Mouse (Mus musculus): Measurements from ENCODE around the gene Nsd1. TPM values are rescaled to one million over a fixed set of nuclear protein-coding genes. Genes with fewer than 3 reads are reported as not detected.

Nsd1 gene
- polyA plus RNA-seq, 1 experiment from 2014 or later = 52.3 TPM

DNA sequence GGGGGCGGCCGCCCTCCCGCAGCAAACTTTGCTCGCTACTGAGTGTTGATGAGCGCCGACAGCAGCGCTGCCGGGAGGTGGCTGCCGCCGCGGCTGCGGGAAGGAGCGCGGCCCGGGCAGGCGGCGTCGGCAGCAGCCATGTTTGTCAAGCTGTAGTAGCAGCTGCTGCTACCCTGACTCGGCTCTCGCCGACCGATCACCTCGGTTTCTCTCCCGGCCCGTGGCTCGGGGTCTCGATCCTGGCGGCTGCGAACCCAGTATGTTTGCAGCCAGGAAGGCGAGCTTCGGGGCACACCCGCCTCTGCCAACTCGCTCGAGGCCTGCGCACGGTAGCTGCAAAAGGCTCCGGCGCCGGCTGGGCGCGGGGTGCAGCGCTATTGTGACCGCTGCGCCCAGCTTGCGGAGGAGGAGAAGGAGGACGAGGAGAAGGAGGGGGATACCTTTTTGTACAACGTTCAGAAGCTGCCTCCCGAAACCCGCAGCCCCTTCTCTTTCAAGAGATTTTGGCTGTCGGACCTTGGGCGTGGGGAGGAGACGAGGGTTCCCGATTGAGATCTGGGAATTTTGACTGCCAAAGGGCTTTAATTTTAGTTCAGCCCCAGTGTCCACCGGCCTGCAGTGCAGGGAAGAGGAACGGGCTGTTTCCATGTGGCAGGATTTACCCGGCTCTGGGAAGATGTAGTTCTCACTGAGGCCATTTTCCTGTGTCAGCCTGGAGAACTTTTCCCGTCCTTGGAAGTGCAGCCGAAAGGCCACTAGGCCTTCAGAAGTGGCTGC lies 3.0 kb downstream of the Nsd1 start:
- Histone ChIP-seq H3K9me3 (replicated peaks; ENCODE audit: control insufficient read depth, low read length) (no peaks in the 10 kb centered on the region), H3K27me3 (replicated peaks; ENCODE audit: control insufficient read depth, insufficient read depth, low read length) (no peaks in the 10 kb centered on the region), H3K27ac (ENCODE audit: low read depth, low read length) (peak overlapping the region; percentile 97), H3K4me1 (ENCODE audit: control insufficient read depth, insufficient read depth, low read length) (peaks cover 41% of the 10 kb centered on the region), H3K9ac (ENCODE audit: low read length) (peak overlapping the region; percentile 96), H3K4me3 (ENCODE audit: low read depth, low read length) (peak overlapping the region; percentile 79), H3K4me2 (ENCODE audit: low read length) (peak overlapping the region; percentile 87), H3K36me3 (ENCODE audit: control insufficient read depth, insufficient read depth, low read length) (peaks cover 27% of the 10 kb centered on the region)
- under 1% methylated on average over 55 of the region's 58 CpGs for WGBS
- ATAC-seq = peak; percentile 13
- peak; percentile 60 for DNase-seq (ENCODE audit: low spot score)

DNA sequence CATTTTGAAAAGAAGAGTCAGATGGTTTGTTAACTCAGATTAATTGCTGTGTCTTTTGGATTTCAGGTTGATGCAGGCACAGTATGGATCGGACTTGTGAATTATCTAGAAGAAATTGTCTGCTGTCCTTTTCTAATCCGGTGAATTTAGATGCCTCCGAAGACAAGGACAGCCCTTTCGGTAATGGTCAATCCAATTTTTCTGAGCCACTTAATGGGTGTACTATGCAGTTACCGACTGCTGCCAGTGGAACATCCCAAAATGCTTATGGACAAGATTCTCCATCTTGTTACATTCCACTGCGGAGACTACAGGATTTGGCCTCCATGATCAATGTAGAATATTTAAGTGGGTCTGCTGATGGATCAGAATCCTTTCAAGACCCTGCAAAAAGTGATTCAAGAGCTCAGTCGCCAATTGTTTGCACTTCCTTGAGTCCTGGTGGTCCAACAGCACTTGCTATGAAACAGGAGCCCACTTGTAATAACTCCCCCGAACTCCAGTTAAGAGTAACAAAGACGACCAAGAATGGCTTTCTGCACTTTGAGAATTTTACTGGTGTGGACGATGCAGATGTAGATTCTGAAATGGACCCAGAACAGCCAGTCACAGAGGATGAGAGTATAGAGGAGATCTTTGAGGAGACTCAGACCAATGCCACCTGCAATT lies 3.7 kb downstream of the Nsd1 start:
- Histone ChIP-seq H3K27me3 (replicated peaks; ENCODE audit: control insufficient read depth, insufficient read depth, low read length) (no peaks in the 10 kb centered on the region), H3K4me1 (ENCODE audit: control insufficient read depth, insufficient read depth, low read length) (peaks cover 48% of the 10 kb centered on the region), H3K36me3 (ENCODE audit: control insufficient read depth, insufficient read depth, low read length) (peaks cover 35% of the 10 kb centered on the region), H3K4me2 (ENCODE audit: low read length) (peak overlapping the region; percentile 87), H3K9ac (ENCODE audit: low read length) (peak overlapping the region; percentile 96), H3K4me3 (ENCODE audit: low read depth, low read length) (peak overlapping the region; percentile 79), H3K9me3 (replicated peaks; ENCODE audit: control insufficient read depth, low read length) (no peaks in the 10 kb centered on the region), H3K27ac (ENCODE audit: low read depth, low read length) (peak overlapping the region; percentile 97)
- ATAC-seq = no peak
- DNase-seq (ENCODE audit: low spot score) = no peak
- 63% methylated on average over 10 of the region's 10 CpGs for WGBS

DNA sequence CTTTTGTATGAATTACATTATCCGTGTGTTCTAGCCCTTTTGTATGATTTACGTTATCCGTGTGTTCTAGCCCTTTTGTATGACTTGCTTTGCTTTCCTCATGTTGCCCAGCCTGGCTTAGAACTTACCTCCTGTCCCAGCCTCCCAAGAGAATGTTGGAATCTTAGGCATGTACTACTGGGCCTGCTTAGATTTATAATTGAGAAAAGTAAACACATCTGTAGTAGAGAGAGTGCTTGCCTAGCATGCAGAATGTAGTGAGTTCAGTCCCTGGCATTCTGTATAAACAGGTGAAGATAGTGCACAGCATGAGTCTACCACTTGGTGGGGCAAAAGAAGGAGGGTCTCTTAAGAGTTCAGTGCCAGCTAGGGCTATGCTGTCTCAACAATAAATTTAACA lies 14.8 kb downstream of the Nsd1 start:
- DNase-seq (ENCODE audit: low spot score) = no peak
- Histone ChIP-seq H3K4me2 (ENCODE audit: low read length) (no peak overlapping the region), H3K36me3 (ENCODE audit: control insufficient read depth, insufficient read depth, low read length) (peaks cover 78% of the 10 kb centered on the region), H3K9me3 (replicated peaks; ENCODE audit: control insufficient read depth, low read length) (no peaks in the 10 kb centered on the region), H3K4me1 (ENCODE audit: control insufficient read depth, insufficient read depth, low read length) (no peaks in the 10 kb centered on the region), H3K4me3 (ENCODE audit: low read depth, low read length) (no peak overlapping the region), H3K27me3 (replicated peaks; ENCODE audit: control insufficient read depth, insufficient read depth, low read length) (no peaks in the 10 kb centered on the region), H3K27ac (ENCODE audit: low read depth, low read length) (no peak overlapping the region), H3K9ac (ENCODE audit: low read length) (no peak overlapping the region)
- WGBS = 94% methylated on average over 3 of the region's 3 CpGs
- ATAC-seq = no peak

DNA sequence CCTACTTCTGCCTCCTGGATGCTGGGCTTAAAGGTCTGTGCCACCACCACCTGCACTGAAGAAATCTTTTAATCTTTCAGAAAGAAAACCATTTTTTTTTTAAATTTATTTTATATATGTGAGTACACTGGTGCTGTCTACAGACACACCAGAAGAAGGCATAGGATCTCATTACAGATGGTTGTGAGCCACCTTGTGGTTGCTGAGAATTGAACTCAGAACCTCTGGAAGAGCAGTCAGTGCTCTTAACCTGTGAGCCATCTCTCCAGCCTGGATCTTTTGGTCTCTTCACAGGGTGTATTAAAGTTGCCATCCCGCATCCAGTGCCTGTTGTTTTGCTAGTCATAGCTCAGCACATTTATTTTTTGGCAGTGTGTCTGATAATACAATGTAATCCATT lies 21.1 kb downstream of the Nsd1 start:
- no peak for DNase-seq (ENCODE audit: low spot score)
- Histone ChIP-seq H3K9me3 (replicated peaks; ENCODE audit: control insufficient read depth, low read length) (no peaks in the 10 kb centered on the region), H3K36me3 (ENCODE audit: control insufficient read depth, insufficient read depth, low read length) (peaks cover 76% of the 10 kb centered on the region), H3K4me1 (ENCODE audit: control insufficient read depth, insufficient read depth, low read length) (no peaks in the 10 kb centered on the region), H3K4me2 (ENCODE audit: low read length) (no peak overlapping the region), H3K9ac (ENCODE audit: low read length) (no peak overlapping the region), H3K27ac (ENCODE audit: low read depth, low read length) (no peak overlapping the region), H3K27me3 (replicated peaks; ENCODE audit: control insufficient read depth, insufficient read depth, low read length) (no peaks in the 10 kb centered on the region), H3K4me3 (ENCODE audit: low read depth, low read length) (no peak overlapping the region)
- WGBS = 94% methylated on average over 1 of the region's 1 CpGs
- ATAC-seq = no peak

DNA sequence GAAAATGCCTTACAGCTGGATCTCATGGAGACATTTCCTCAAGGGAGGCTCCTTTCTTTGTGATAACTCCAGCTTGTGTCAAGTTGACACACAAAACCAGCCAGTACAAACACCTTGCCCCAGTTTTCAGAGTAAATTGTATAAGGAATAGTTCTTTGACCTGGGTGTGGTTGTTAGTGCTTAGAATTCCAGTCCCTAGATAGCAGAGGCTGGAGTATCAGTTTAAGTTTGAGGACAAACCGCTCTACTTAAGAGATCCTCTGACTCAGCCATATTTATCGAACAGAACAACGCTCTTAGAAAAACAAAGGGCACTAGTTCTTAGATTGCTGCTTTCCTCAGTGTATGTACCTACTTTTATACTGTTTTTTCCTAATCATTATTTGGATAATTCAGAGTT lies 33.6 kb downstream of the Nsd1 start:
- Histone ChIP-seq H3K27me3 (replicated peaks; ENCODE audit: control insufficient read depth, insufficient read depth, low read length) (no peaks in the 10 kb centered on the region), H3K27ac (ENCODE audit: low read depth, low read length) (no peak overlapping the region), H3K4me3 (ENCODE audit: low read depth, low read length) (no peak overlapping the region), H3K9me3 (replicated peaks; ENCODE audit: control insufficient read depth, low read length) (no peaks in the 10 kb centered on the region), H3K9ac (ENCODE audit: low read length) (no peak overlapping the region), H3K36me3 (ENCODE audit: control insufficient read depth, insufficient read depth, low read length) (peaks cover 91% of the 10 kb centered on the region), H3K4me2 (ENCODE audit: low read length) (no peak overlapping the region), H3K4me1 (ENCODE audit: control insufficient read depth, insufficient read depth, low read length) (no peaks in the 10 kb centered on the region)
- WGBS = 97% methylated on average over 3 of the region's 3 CpGs
- DNase-seq (ENCODE audit: low spot score) = no peak
- ATAC-seq = no peak

DNA sequence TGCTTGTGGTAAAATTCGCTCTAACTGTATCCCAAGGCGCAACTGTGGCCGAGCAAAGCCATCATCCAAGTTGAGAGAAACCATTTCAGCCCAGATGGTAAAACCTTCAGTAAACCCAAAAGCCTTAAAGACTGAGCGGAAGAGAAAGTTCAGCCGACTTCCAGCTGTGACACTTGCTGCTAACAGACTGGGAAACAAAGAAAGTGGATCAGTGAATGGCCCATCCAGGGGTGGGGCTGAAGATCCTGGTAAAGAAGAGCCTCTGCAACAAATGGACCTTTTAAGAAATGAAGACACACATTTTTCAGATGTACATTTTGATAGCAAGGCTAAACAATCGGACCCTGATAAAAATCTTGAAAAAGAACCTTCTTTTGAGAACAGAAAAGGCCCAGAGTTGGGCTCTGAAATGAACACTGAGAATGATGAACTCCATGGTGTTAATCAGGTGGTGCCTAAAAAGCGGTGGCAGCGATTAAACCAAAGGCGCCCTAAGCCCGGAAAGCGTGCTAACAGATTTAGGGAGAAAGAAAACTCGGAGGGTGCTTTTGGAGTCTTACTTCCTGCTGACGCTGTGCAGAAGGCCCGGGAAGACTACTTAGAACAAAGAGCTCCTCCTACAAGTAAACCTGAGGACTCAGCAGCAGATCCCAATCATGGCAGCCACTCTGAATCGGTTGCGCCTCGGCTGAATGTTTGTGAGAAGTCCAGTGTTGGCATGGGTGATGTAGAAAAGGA lies 37.9 kb downstream of the Nsd1 start:
- Histone ChIP-seq H3K9ac (ENCODE audit: low read length) (no peak overlapping the region), H3K27me3 (replicated peaks; ENCODE audit: control insufficient read depth, insufficient read depth, low read length) (no peaks in the 10 kb centered on the region), H3K4me3 (ENCODE audit: low read depth, low read length) (no peak overlapping the region), H3K36me3 (ENCODE audit: control insufficient read depth, insufficient read depth, low read length) (peaks cover 63% of the 10 kb centered on the region), H3K27ac (ENCODE audit: low read depth, low read length) (no peak overlapping the region), H3K4me2 (ENCODE audit: low read length) (no peak overlapping the region), H3K9me3 (replicated peaks; ENCODE audit: control insufficient read depth, low read length) (no peaks in the 10 kb centered on the region), H3K4me1 (ENCODE audit: control insufficient read depth, insufficient read depth, low read length) (no peaks in the 10 kb centered on the region)
- no peak for DNase-seq (ENCODE audit: low spot score)
- no peak for ATAC-seq
- 86% methylated on average over 17 of the region's 17 CpGs for whole genome bisulfite sequencing

DNA sequence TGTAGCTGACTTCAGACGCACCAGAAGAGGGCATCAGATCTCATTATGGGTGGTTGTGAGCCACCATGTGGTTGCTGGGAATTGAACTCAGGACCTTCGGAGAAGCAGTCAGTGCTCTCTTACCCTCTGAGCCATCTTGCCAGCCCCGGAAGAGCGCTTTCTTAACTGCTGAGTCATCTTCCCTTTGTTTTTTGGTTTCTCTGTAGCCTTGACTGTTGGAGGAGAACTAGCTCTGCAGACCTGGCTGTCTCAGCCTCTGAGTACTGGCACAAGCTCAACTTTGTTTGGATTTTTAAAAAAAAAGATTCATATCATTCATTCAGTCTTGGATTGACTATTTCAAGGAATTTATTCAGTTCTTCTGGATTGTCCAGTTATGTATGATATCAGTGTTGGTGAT lies 39.7 kb downstream of the Nsd1 start:
- Histone ChIP-seq H3K36me3 (ENCODE audit: control insufficient read depth, insufficient read depth, low read length) (peaks cover 56% of the 10 kb centered on the region), H3K9ac (ENCODE audit: low read length) (no peak overlapping the region), H3K4me3 (ENCODE audit: low read depth, low read length) (no peak overlapping the region), H3K4me1 (ENCODE audit: control insufficient read depth, insufficient read depth, low read length) (no peaks in the 10 kb centered on the region), H3K9me3 (replicated peaks; ENCODE audit: control insufficient read depth, low read length) (no peaks in the 10 kb centered on the region), H3K27ac (ENCODE audit: low read depth, low read length) (no peak overlapping the region), H3K27me3 (replicated peaks; ENCODE audit: control insufficient read depth, insufficient read depth, low read length) (no peaks in the 10 kb centered on the region), H3K4me2 (ENCODE audit: low read length) (no peak overlapping the region)
- no peak for ATAC-seq
- no peak for DNase-seq (ENCODE audit: low spot score)
- 94% methylated on average over 4 of the region's 4 CpGs for WGBS

DNA sequence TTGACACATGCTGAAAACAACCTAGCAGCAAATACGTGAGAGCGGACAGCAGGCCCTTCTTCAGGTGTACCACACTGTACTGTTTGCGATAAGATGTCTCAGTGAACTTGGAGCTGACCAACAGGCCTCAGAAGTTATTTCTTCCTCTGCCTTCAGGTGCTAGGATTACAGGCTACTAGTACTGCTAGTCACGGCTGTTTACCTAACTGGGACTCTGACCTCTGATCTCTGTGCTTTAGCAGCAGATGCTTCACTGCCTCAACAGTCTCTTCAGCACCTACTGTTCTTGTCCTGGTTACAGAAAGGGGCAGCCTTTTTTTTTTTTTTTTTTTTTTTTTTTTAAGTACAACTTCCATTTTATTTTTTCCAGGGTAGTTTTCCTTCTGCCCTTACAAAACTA lies 43.2 kb downstream of the Nsd1 start:
- Histone ChIP-seq H3K36me3 (ENCODE audit: control insufficient read depth, insufficient read depth, low read length) (peaks cover 25% of the 10 kb centered on the region), H3K4me1 (ENCODE audit: control insufficient read depth, insufficient read depth, low read length) (no peaks in the 10 kb centered on the region), H3K27ac (ENCODE audit: low read depth, low read length) (no peak overlapping the region), H3K9me3 (replicated peaks; ENCODE audit: control insufficient read depth, low read length) (no peaks in the 10 kb centered on the region), H3K27me3 (replicated peaks; ENCODE audit: control insufficient read depth, insufficient read depth, low read length) (no peaks in the 10 kb centered on the region), H3K4me2 (ENCODE audit: low read length) (no peak overlapping the region), H3K9ac (ENCODE audit: low read length) (no peak overlapping the region), H3K4me3 (ENCODE audit: low read depth, low read length) (no peak overlapping the region)
- WGBS = 94% methylated on average over 4 of the region's 4 CpGs
- ATAC-seq = no peak
- DNase-seq (ENCODE audit: low spot score) = no peak

All from forebrain, embryonic 14.5 days (tissue).